Mouse (Mus musculus) v-Abl transformed pro-B cells (cell line): ENCODE data around the gene Vmn2r61.

Experiments
- in situ Hi-C, 2 experiments: fragments of 400-800 bp; cut with MboI; formaldehyde crosslinking; loops; one replicate each; pipeline ENCODE4 v1.15.1; 2025; ENCODE audit not compliant: unreplicated experiment in 2 of 2

Vmn2r61 gene

DNA sequence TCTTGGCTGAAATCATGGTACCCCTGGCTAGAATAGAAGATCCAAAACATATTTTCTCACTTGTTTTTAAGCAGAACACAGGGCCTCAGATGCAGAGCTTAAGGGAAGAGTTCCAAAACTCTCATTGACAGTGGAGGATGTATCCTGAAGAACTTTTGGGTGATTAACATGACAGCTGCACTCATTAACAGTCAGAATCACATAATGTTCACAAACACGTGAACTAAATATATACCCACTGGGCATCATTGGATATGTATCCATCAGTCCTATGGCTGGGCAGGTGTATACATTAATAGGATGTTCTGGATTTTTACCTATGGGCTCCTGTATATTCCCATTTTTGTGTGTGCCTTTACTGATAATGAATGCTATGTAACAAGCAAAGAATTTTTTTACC lies at the start of gene Vmn2r61:
Vmn2r61 (plus strand) TSS at position 301 of the 400 bp plus-strand sequence.
- in situ Hi-C loops: no loop called here
